ENCODE assay signal across 8 mouse cellular contexts in genomic region chr14:26971106-26971789, GRCm38 (mm10). TPM values are rescaled to one million over a fixed set of nuclear protein-coding genes. Genes with fewer than 3 reads are reported as not detected.
DNase-seq lines count a peak whose midpoint lies in the region; ATAC-seq and TF ChIP-seq lines count a peak whose summit lies in the region.

Gene Appl1 (minus strand): TSS chr14:26971232.

- peak within 1 kb of the TSS; percentile 65 for H3K4me2 ChIP-seq in intestine, embryonic 15.5 days (replicated peaks)

- no peaks in the 10 kb centered on the region for H3K27me3 ChIP-seq in intestine, embryonic 15.5 days (replicated peaks)
- peaks cover 14% of the 10 kb centered on the region for H3K27me3 ChIP-seq in midbrain, embryonic 10.5 days (ENCODE audit: low read depth, poor library complexity, severe bottlenecking)

- no peak for TF ChIP-seq CTCF in lung, adult 2 months (IDR thresholded peaks at IDR 0.05; ENCODE audit: insufficient read depth, low read length)

- H3K9ac ChIP-seq in intestine, embryonic 15.5 days: peak within 1 kb of the TSS; percentile 94

- no peaks in the 10 kb centered on the region for H3K36me3 ChIP-seq in intestine, embryonic 15.5 days
- no peaks in the 10 kb centered on the region for H3K36me3 ChIP-seq in midbrain, embryonic 10.5 days

- no peak for ATAC-seq in intestine, embryonic 15.5 days

- H3K27ac ChIP-seq in intestine, embryonic 15.5 days: peak within 1 kb of the TSS; percentile 90
- peak within 1 kb of the TSS; percentile 93 for H3K27ac ChIP-seq in midbrain, embryonic 10.5 days (replicated peaks)

- 19% methylated on average over 10 of the region's 10 CpGs for WGBS in lung, adult 2 months
- 42% methylated on average over 10 of the region's 10 CpGs for WGBS in intestine, embryonic 15.5 days
- WGBS in midbrain, embryonic 10.5 days: 53% methylated on average over 10 of the region's 10 CpGs

- no peak for TF ChIP-seq POLR2A in lung, adult 2 months (IDR thresholded peaks at IDR 0.05; ENCODE audit: borderline replicate concordance, extremely low read depth, low read depth, low read length)

- H3K4me3 ChIP-seq in lung, adult 2 months (replicated peaks; ENCODE audit: extremely low read depth, low read depth, low read length): peak within 1 kb of the TSS; percentile 96
- H3K4me3 ChIP-seq in intestine, embryonic 15.5 days (replicated peaks): peak within 1 kb of the TSS; percentile 95
- H3K4me3 ChIP-seq in midbrain, embryonic 10.5 days: peak within 1 kb of the TSS; percentile 94

- no peak for DNase-seq in lung, adult 2 months
- no peak for DNase-seq in lung, adult 18-20 months
- no peak for DNase-seq in adrenal gland, postnatal 36 days
- DNase-seq in gastrocnemius, postnatal 4 days (ENCODE audit: low spot score in 2 of 2): no peak
- DNase-seq in midbrain, embryonic 10.5 days (ENCODE audit: low spot score): no peak
- no peak for DNase-seq in urinary bladder, postnatal 10 days (ENCODE audit: low spot score)
- no peak for DNase-seq in kidney, adult 11 months

- no peaks in the 10 kb centered on the region; the same call in 1 of the 2 replicates for H3K4me1 ChIP-seq in lung, adult 2 months (ENCODE audit: control insufficient read depth, insufficient read depth, low read length)
- 0 out of 2 replicates have a peak, but pooled peaks cover 4% of the 10 kb centered on the region for H3K4me1 ChIP-seq in intestine, embryonic 15.5 days (replicated peaks)
- H3K4me1 ChIP-seq in midbrain, embryonic 10.5 days: peaks cover 16% of the 10 kb centered on the region

- H3K9me3 ChIP-seq in intestine, embryonic 15.5 days: no peaks in the 10 kb centered on the region
- H3K9me3 ChIP-seq in midbrain, embryonic 10.5 days (replicated peaks): no peaks in the 10 kb centered on the region

RNA-seq across cellular contexts. Expression of gene Appl1, which starts in this region (rescaled TPM):
- 3.2 and 6.1 TPM in 2 replicates for polyA plus RNA-seq in lung, adult 2 months (2012; rRNA removed)
- 10 to 100 TPM; 39.3 to 44.3 TPM for total RNA-seq in adrenal gland, postnatal 36 days (2021)
- 10 to 100 TPM; 30.7 to 31.7 TPM for total RNA-seq in gastrocnemius, postnatal 4 days (2021)
- polyA plus RNA-seq in intestine, embryonic 15.5 days (2015; fragmentation: Nextera tagmentation; extraction: Ambion mirVana): 27.2 and 32.9 TPM in 2 replicates
- polyA plus RNA-seq in midbrain, embryonic 10.5 days (2016; fragmentation: Nextera tagmentation; extraction: Ambion mirVana): 26.1 and 30.1 TPM in 2 replicates
